Mouse (Mus musculus): ENCODE results near the gene Gnaz.

Gene Gnaz

GRCm38 (mm10) chr10:74969266-74969665, 2.3 kb downstream of the Gnaz start:
- DNase-seq (ENCODE audit: low read depth, low spot score), result no peak

DNA sequence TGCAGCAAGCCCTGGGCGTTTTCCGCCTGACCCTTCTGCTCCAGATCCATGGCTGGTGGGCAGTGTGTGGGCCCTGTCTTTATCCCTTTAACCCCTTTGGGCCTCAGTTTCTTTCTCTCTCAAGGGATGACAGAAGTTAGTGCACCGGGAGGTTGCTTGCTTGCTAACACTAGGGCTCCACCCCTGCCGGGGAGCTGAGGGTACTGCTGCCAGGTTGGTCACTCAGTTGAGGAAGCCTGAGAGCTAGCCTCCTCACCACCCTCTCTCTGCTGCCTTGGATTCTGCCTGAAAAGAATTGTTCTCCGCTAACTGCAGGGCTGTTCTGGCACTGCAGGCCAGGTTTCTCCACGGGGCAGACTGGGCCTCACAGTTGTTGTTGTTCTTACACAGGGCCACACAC, 6.0 kb downstream of the Gnaz start:
- DNase-seq (ENCODE audit: low read depth, low spot score), result no peak

- no peak for DNase-seq (ENCODE audit: low read depth, low spot score)
These were observed 8.6 kb downstream of the Gnaz start for GRCm38 (mm10) chr10:74975626-74976025.

GRCm38 (mm10) chr10:74976429-74976828, 9.5 kb downstream of the Gnaz start:
- no peak for DNase-seq (ENCODE audit: low read depth, low spot score)

DNA sequence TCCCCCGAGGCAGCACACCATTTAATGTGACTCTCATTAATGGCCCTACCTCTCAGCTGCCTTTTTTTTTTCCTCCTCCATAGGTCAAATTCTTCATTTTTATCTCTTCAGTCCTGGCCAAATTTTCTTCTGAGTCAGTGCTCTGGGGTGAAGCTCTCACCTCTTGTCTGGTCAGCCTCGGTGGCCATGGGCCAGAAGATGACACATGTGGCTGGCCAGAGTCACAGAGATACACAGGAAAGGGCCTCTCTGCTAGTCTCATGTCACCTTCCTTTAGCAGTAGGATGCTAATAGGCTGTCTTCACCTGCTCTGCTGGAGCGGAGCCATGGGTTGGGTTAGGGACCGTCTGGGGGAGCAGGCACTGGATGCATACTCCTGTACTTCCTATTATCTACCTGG, 11.1 kb downstream of the Gnaz start:
- no peak for DNase-seq (ENCODE audit: low read depth, low spot score)

GRCm38 (mm10) chr10:74981159-74981558, 14.2 kb downstream of the Gnaz start:
- no peak for DNase-seq (ENCODE audit: low read depth, low spot score)

DNA sequence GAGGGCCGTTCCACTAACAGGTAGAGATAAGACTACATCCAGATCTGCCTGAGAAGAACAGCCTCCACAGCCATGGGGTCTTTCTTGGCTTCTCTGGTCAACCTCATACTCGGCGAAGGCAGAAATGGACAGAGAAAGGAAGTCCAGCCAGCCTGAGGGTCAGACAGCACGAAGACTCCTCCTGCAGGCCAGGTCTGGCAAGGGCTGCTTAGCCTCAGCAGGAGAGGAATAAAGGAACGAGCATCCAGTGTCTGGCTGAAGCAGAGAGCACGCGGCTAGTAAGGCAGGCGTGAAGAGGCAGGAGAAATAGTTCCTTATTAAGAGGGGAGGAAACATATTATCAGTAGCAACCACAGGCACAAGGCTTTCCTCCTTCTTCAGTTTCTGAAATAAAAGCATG, 16.2 kb downstream of the Gnaz start:
- no peak for DNase-seq (ENCODE audit: low read depth, low spot score)

DNA sequence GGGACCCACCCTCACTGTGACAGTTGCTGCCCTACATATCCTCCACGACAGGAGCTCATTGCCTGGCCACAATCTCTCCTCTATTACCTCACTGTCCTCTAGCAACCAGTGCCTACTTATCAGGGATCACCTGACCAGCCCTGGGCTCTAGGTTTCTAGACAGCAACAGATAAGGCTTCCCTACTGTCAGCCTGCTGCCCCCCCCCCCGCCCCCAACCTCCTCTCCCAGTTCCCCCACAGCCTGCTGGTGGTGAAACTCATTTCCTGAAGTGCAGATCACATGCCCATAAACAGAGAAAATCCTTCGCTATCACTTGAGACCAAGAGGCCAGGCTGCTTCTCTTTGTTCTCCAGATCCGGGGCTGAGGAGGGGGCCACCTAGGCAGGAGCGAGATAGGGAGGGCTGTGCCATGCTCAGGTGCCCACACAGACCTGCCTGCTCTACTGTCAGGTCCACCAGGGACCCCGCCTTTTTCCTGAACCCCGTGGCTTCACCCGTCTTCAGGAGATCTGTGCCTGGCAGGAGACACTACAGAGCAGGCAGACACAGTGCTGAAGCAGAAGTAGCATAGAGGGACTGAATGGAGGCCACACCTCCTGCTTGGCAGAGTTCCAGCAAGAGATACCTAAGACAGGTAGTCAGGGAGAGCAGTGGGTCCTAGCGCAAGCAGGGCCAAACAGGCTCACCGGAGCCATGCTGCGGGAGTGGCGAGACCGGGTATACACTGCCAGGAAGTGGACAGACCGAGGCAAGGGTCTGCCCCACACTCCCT, 20.9 kb downstream of the Gnaz start:
- no peak for DNase-seq (ENCODE audit: low read depth, low spot score)

DNA sequence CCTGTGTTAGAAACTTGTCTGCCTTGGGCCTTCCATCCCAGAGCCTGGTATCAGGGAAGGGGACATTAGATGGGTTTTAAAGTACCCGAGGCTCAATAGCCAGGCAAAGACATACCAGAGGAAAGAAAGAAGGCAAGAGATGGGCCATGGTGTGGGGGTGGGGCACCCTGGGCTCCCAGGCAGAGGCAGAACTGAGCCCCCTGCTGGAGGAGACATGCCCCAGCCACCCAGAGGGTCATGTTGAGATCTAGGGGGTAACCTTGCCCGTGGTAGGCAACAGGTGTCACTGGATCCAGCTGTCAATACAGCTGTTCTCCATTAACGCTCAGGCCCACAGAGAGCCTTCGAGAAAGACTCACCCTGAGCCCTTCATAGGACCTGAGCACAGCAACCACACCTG, 22.8 kb downstream of the Gnaz start:
- DNase-seq (ENCODE audit: low read depth, low spot score), result no peak

DNA sequence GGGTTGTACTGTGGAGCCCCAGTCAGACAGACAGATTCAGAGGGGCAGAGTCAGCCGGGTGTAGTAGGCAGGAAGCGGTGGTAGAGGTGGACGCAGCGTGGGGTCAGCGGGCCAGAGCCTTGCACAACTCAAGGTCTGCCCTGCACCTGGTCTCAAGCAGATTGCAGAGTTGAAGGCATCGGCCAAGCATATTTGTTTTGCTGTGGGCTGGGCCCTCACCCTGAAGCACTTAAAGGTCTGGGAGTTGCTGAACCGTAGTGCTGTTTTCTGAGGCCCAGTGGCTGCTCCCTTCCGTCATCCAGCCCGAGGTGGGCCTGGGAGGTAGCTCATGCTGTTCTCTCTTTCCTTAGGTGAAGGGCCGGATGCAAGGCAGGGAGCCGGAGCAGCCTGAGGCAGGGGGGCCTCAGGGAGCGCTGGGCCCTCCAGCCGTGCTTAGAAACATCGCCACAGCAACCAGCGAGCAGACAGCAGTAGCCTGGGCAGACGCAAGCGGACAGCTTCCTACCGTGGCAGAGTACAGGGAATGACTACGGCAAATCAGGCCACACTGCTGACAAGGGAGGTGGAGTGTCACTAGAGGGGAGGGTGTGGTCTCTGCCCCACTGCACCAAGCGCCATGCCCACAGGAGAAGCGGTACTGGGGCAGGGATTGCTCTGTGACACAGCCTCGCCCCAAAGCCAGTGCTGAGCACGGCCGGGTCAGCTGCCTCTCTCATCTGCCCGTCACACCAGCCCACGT, 23.8 kb downstream of the Gnaz start:
- no peak for DNase-seq (ENCODE audit: low read depth, low spot score)

DNA sequence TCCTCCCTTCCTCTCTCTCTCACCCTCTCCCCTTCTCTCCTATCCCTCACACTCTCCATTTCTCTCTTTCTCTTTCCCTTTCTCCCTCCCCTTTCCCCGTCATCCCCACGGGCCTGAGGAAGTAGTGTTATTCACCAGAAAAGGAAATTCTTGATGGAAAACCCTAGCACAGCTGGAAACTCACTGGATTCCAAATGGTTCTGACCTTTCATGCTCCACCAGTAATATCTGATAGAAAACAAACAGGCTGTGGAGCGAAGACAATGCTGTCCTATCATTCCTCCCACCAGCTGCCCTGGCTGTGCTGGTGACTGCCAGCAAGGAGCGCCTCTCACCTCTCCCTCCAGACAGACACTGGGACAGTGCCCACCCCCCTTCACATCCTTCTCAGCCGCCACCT, 27.9 kb downstream of the Gnaz start:
- no peak for DNase-seq (ENCODE audit: low read depth, low spot score)

DNA sequence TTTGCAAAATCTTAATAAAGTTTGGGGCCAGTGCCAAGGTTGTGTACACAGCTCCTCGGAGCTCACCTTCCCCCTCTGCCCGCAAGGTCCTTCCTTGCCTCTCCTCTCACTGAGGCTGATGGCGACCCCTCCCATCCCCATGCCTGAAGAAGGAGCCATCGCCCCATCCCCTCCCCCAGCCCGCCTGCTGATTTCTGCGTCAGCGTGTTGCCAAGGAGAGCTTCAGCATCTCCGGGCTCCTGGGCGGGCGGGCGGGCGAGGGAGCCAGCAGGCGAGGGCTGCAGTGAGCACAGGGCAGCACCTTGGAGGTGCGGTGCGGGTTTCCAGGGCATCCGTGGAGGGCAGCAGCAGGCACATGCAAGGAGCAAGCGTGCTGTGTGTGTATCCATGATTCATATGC, 28.4 kb downstream of the Gnaz start:
- no peak for DNase-seq (ENCODE audit: low read depth, low spot score)

GRCm38 (mm10) chr10:75001391-75001790, 34.4 kb downstream of the Gnaz start:
- no peak for DNase-seq (ENCODE audit: low read depth, low spot score)

GRCm38 (mm10) chr10:75004067-75004466, 37.1 kb downstream of the Gnaz start:
- DNase-seq (ENCODE audit: low read depth, low spot score), result no peak

DNA sequence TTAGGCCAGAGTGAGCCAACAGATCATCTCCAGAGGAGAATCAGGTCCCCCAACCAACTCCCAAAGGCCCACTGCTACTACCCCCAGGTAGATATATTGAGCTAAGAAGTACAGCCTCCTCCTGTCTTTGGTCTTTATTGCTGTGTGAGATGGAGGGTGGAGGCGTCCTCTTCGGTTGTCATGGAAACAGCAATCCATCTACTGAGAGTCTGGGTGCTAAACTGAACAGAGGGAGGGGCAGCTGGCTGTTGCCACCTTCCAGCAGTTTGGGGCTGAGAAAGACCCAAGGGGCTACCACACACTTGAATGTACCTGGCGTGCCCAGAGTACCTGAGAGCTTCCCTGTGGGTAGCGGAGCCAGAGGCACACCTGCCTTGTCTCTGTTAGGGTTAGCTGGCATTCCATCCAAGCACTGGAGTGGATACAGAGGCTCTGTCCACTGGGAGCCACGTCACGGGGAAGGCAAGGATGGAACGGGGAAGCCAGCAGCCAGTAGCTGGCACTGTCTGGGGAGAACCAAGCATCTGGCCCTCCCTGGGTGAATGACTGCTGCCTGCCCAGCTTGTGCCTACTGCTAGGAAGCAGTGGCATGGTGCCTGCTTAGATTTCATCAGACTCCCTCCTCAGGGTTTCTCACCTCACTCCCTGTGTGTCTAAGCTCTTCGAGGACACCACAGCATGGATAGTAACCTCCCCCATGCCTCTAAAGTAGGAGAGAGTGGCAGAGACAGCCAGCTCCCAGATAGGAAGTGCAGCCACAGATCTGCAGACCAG, 40.1 kb downstream of the Gnaz start:
- DNase-seq (ENCODE audit: low read depth, low spot score), result peak; percentile 89

GRCm38 (mm10) chr10:75010704-75011103, 43.7 kb downstream of the Gnaz start:
- no peak for DNase-seq (ENCODE audit: low read depth, low spot score)

DNA sequence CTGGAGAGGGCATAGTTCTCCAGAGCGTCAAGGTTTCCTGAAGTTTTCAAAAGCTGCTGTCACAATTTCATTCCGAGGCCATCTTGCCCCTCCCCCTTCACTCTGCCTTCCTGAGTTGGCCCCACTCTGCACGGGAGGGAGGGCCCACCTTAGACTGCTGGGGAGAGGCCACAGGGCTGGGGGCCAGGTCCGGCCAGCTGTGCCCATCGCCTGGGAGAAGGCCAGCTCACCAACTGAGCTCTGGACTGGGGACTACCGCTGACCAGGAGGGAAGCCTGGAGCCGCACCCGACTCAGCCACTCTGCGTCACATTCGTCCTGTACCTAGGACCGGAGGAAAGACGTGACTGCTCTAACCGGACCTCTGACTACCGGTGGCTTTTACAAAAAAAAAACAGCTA, 48.5 kb downstream of the Gnaz start:
- no peak for DNase-seq (ENCODE audit: low read depth, low spot score)

DNA sequence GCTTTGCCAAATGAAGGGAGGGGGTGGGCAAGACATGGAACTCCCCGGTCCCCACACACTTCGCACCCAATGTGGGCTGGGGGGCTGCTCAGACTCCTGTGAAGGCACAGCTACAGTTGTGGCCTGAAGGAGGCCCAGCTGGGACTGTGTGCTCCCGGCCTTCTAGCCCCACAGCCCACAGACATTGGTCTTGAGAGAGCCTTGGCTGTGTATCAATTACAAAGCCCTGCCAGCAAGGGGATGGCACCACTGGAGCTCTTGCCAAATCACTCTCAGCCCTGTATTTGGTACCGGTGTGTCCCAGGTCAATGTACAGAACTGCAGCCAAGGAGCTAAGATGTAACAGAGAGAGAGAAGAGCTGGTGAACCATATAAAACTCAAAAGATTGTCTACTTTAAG, 49.5 kb downstream of the Gnaz start:
- DNase-seq (ENCODE audit: low read depth, low spot score), result no peak

- DNase-seq (ENCODE audit: low read depth, low spot score), result no peak
These were observed 53.3 kb downstream of the Gnaz start for GRCm38 (mm10) chr10:75020271-75020670.

- peak; percentile 31 for DNase-seq (ENCODE audit: low read depth, low spot score)
These were observed 54.2 kb downstream of the Gnaz start for GRCm38 (mm10) chr10:75021138-75021537.

DNA sequence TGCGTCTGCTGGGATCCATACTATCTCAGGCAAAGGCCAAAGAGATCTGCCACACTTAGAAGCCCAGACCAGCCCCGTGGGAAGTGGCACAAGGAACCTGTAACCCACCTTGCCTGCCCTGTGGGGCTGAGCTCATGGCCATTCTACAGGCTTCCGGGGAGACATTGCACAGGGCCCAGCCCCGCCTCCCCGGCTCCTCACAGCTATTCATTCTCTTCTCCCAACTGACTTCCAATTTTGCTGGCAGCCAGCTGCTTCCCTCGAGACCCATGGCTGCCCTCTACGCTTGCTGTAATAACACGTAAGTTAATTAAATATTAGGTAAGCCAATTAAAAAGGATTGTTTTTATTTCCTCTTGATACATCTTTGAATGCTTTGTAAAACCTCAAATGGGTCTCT, 59.5 kb downstream of the Gnaz start:
- no peak for DNase-seq (ENCODE audit: low read depth, low spot score)

GRCm38 (mm10) chr10:75028743-75029142, 61.8 kb downstream of the Gnaz start:
- no peak for DNase-seq (ENCODE audit: low read depth, low spot score)

GRCm38 (mm10) chr10:75029677-75030076, 62.7 kb downstream of the Gnaz start:
- no peak for DNase-seq (ENCODE audit: low read depth, low spot score)
